Comparison of ENCODE assay signal across 21 mouse cellular contexts in genomic region chr10:117643302-117643701, GRCm38 (mm10).
"Had no signal": no experiment of that assay in that cellular context is flagged by ENCODE, and none has a peak within 500 bp of the region (broad histone marks: within the 10 kb centered on the region; RNA-seq: fewer than 3 reads in every experiment).

No protein-coding gene starts in this region.

- H3K4me3 ChIP-seq: left cerebral cortex, adult 2 months; limb, embryonic 12.5 days; limb, embryonic 15.5 days; liver, embryonic 15.5 days; midbrain, embryonic 13.5 days; myocyte; neural tube, embryonic 13.5 days had no signal

- H3K36me3 ChIP-seq: limb, embryonic 12.5 days; limb, embryonic 15.5 days; liver, embryonic 15.5 days; midbrain, embryonic 13.5 days; neural tube, embryonic 13.5 days had no signal

- H3K9me3 ChIP-seq: limb, embryonic 12.5 days; limb, embryonic 15.5 days; liver, embryonic 15.5 days; midbrain, embryonic 13.5 days; neural tube, embryonic 13.5 days had no signal

- H3K27ac ChIP-seq: left cerebral cortex, adult 2 months; limb, embryonic 15.5 days; liver, embryonic 15.5 days; macrophage; midbrain, embryonic 13.5 days; neural tube, embryonic 13.5 days had no signal

- H3K27me3 ChIP-seq: limb, embryonic 12.5 days; limb, embryonic 15.5 days; liver, embryonic 15.5 days; neural tube, embryonic 13.5 days had no signal

- ATAC-seq: midbrain, embryonic 13.5 days; midbrain, embryonic 16.5 days had no signal

- H3K4me2 ChIP-seq: limb, embryonic 15.5 days; liver, embryonic 11.5 days; liver, embryonic 15.5 days; midbrain, embryonic 13.5 days; neural tube, embryonic 13.5 days had no signal

- H3K9ac ChIP-seq: limb, embryonic 12.5 days; limb, embryonic 15.5 days; liver, embryonic 15.5 days; midbrain, embryonic 13.5 days; neural tube, embryonic 13.5 days had no signal

- DNase-seq: kidney, adult 18-20 months; kidney, postnatal 10 days; kidney, postnatal 36 days; layer of hippocampus, postnatal 36 days; lung, adult 18-20 months; retina, postnatal 1 day; right cerebral cortex, postnatal 25 days; spleen, adult 18-20 months; thymus, adult 2 months; thymus, postnatal 14 days; thymus, postnatal 4 days had no signal
